Mouse (Mus musculus) hindlimb bud, embryonic 11.5 days (tissue): ENCODE data around the gene Fbxw5.
"Not testable (repeated sequence)": the region's sequence is repeated elsewhere in the genome, so short reads cannot be mapped to it uniquely, and the experiment has no call there.

Experiments used
- DNase-seq: peaks from one replicate; pipeline ENCODE4 v3.0.0-alpha.2; 2012; ENCODE audit warnings: low read depth, low spot score; ENCODE audit errors: extremely low spot score

Fbxw5 gene

DNA sequence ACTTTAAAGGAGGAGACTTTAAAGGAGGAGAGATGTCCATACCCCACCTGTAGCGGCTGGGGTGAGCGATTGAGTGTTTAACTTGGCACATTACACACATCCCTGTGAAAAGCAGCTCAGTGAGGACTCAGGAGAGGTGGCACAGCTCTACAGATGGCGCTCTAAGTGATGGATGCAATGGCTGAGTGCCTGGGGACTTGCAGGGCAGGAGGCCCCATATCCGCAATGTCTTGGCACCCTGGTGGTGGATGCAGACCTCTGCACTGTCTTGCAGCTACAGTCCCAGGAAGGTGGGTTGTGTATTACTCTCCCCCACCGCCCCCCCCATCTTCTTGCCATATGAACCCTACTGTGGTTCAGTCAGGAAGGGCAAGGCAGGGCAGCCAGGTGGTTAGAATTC is 6.4 kb downstream of the Fbxw5 start:
- no peak for DNase-seq

DNA sequence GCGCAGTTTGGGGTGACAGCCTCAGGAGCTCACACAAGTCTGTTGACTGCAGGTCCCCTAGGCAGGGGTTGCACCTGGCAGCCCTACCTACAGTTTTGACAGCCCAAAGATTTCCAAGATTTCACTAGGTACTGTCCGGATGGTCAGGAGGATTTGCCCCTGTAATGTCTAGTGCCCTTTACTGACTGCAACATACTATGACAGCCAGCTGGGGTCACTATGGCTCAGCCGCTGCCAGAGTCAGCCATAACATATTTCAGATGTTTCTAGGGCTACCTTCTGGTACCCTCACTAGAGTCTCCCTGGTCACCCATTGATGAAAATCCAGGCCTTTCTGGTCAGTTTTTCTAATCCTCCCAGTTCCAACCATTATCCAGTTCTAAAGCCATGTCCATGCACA is 9.4 kb downstream of the Fbxw5 start:
- no peak for DNase-seq

DNA sequence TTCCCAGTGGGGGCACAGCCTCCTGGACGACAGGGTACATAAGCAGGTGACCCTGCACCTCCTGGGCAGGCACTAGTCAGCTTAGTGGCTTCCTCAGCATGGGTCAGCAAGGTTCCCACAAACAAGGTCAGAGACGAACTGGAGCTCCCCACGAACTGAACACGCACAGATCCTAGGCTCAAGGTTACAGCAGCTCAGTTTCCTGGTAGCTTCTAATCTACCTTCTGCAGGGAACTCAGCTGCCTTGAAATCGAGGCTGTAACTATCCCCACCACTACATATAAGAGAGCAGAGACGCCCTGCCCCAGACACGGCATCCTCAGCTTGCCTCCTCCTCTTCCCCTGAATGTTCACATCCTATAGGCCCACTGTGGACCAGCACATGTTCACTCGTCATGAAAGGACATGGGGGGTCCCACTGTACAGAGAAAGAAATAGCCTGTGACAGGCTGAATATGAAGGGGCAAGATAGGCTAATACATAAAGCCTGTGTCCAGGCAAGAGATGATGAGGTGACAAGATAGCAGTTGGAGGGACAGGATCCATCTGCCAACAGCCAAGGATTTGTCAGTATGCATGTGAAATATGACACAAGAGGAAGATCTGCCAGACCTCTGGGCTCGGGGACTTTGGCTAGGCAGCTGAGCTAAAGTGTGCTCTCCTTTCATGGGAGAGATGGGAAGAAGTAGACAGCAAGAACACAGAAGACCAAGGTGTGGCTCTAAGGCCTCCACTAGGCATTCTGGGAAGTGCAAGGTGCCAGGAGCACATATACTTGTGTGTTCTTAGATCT is 26.2 kb downstream of the Fbxw5 start:
- no peak for DNase-seq

DNA sequence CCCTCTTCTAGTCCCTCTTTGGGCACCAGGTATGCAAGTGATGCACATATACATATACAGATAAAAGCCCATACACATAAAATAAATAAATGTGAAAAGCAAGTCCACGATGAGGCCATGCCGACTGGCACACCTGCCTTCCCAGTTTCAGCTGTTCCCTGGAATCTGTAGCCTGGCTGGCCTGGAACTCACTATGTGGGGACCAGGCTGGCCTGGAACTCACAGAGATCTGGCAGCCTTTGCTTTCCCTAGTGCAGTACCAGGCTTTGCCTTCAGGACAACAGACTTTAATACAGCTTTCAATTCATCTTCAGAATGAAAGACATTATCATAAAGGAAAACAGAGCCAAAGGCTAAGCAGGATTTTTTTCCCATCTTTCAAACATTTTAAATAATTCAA is 33.2 kb downstream of the Fbxw5 start:
- DNase-seq, result no peak

DNA sequence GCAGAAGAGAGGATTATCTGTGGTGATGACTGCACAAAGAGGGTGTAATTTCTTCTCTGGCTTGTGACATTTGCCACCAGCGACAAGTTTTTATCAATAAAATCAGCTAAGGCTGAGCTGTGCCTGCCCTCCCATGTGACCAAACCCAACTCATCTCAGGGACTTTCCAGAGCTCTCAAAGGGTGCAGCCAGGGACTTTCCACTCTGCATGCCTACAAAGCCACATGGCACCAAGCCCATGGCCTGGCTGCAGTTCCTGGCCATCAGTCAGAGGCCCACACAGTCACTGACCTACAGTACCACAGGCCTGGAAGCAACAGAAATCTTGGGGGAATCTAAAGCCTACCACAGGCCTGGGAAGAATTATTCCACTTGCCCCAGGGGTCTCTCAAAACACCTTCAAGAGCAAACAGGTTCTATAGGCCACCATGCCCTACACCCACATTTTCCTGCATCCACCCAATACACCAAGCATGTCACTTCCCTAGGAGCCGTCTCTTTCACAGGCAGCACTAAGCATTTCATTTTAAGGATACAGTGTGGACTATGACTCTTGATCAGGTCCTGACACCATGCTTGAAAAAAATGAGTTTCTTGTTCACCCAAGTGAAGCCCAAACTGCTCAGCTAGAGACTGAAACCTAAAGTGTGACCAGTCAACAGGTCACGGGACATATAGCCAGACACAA is 33.8 kb downstream of the Fbxw5 start:
- no peak for DNase-seq

DNA sequence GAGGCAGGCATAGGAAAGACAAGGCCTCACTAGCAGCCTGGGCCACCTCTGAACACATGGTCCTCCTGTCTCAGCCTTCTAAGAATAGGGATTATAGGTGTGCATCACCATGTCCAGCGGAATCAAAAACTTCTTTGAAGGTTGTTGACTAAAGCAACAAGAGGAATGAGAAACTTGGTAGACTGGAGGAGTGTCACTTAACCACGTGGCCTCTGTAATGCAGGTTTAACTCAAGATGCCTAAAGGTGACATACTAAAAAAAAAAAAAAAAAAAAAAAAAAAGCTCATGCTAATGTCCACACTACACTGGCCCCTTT is 34.3 kb downstream of the Fbxw5 start:
- no peak for DNase-seq

DNA sequence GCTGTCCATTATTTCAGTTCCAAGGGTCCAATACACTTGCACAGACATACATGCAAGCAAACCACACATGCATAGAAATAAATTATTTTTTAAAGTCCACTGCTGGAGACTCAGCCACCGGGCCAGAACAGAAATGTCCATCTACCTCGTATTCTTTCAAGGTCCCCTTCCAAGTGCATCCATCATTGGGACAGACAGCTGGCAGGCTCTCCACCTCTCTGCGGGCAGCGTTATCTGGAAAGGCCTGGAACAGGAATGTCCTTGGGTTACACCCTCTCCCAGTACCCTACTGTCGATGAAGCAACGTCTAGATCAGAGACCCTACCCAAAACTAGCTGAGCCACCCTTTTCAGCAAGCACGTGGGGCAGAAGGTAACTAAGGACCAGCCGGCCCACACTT is 36.0 kb downstream of the Fbxw5 start:
- no peak for DNase-seq

DNA sequence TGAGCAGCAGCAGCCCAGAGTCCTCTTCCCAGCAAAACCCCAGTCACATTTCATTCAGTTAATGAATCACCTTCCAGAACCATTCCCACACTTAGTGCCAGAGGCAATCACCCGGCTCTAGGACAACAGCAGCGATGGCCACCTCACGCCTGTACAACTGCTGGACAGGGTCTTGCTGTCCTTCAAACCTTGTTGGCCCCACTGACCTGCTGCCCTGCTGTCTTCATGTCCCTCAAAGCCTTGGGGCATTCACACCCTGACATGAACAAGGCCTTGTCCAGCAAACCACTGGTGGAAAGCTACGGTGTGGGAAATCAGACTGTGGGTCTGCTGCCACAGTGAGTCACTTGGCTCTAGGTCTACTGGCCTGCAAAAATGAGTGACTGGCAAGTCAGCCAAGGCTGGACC is 40.0 kb downstream of the Fbxw5 start:
- DNase-seq, result no peak

DNA sequence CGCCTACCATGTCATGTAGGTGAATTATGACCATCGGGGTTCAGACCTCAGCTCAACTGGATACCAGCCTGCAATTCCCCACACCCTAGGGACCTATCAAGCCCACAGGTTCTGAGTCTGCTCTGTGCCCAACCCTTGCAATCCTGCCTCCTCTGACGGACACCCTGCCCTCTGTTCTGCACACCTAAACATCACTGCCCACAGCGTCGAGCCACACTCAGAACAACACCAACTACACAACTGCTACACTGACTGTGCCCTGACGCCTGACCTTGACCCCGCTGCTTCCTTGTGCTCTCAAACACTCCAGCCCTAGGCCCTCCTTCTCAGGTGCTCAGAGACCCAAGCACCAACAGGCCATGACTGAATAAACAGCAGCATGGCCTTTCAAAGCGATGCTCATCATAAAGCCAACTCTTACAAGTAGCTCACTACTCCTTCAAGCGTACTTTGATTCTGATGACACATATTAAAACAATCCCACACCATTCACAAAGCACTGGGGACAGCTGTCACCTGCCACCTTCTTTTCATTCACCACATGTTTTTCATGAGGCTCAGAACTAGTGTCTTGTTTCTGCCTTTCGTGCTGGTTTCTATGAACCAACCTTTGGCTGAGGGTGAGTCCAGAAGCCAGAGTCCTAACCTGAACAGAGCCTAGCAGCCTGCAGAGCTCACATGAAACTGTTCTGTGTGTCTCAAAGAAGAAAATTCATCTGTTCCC is 41.3 kb downstream of the Fbxw5 start:
- DNase-seq, result no peak

DNA sequence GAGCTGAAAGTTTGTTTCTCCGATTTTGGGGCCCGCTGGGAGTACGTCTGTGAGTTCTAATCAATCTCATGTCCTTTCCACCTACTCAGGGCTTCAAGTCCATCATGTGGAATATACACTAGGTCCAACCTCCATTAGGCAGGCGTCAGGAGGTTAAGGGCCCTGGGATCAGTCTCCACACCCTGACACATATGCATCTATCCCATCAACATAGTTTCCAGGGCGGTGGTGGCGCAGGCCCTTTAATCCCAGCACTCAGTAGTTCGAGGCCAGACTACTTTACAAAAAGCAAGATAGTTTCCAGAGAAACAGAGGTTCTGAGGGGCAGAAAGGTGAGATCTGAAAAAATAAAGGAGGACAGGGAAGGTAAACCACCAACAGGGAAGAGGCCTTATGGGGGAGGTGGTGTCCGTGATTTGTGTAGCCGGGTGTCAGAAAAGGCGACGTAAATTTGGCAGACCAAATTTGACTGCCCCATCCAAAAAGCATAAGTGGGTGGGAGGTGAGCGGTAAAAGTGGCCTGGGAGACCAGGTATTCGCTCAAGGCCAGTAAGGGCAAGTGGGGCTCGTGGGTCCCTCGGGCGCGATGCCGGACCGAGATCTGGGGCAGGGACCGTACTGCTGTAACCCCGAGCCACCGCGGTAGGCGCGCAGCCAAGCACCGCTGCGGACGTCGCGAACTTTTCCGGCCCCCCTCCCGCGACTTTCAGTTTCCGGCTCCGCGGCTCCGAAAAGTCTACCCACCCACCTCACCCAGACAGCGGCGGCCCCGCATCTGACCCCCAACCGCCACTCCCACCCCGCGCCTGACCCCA is 45.7 kb downstream of the Fbxw5 start:
- DNase-seq, result no peak

DNA sequence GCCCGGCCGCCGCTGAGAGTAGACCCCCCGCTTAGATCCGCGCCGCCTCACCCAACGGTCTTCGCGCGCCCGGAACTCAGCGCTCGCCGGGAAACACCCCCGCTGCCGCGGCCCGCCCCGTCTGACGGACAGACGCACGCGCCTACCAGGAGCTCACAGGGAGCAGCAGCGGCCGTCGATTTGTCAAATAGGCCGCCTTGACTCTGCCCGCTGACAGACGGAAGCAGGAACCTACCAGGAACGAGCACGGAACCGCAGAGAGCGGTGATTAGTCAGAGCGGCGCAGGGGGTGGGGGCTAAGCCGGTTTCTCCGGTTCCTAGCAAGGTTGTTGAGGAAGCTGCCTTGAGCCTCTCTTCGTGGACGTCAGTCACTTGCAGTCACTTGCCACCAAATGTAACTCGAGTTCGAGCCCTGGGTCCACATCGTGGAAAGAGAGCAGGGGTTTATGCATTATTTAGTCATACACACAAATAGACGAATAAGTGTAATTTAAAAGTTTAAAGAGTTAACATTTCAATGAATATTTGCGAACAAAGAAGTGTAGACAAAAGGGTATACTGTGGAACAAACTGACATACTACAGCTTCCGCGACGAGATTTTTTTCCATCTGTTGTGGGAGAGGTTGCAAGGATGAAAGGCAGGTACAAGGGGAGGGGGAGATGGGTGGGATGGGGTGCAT is 46.4 kb downstream of the Fbxw5 start, which contains the start of gene Traf2:
Gene Traf2, minus strand, starts transcription at position 130 of the 681 bp plus-strand sequence.
- DNase-seq, result peak; percentile 96

DNA sequence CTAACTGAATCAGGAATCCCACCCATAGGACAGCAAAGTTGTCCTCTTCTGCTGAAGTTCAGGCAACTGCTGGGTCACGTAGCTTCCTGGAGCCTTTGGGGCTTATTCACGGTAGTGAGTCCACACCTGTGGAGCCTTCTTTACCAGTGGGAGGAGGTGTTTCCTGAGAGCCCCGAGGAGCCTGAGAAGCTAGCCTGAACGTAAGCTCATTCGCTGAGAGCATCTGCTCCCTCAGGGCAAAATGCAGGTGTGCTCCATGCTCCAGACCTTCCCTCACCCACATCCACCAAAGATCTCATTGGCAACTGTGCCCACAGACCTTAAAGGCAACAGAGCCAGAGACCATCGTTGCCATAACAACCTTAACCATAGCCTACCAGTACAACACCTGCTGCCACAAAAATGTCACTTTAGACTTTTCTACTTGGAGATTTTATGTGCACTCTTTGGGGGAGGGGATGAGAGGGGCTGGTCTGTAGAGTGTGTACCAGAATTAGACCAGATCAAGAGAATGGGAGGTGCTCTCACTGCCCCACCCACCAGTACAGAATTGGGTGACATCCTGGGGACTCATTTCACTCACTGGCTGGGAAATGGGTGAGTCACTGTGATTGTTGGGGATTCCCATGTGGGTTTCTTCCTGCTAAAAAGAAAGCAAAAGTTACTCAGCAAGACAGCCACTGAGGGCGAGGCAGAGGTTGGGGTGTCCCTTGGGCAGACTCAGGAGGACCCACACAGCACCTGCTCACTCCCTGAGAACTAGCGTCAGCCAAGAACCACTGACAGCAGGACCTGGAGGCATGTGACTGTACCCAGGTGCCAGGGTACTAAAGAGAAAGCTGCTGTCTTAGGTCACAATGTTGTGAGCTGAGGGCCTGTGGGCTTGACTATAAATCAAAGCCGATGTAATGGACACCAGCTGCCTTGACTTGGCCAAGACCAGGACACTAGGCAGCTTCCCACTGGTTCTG is 48.8 kb downstream of the Fbxw5 start:
- DNase-seq, result no peak

DNA sequence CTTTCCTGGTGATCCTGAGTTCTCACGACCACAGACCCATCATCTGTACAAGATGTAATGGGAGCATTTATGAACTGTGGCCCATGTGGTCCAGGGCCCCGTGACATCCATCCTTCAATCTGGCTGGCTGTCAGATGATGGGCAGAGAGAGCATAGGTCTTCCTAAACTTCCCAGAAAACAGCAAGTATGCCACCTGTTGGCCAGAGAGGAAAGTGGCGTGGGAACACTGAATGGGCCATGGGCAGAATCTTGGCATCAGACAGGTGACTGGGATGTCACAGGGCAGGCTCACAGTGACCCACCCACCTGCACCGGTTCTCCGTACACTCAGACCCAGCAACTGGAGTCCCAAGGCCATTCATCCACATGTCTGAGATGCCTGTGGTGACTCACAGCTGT is 50.6 kb downstream of the Fbxw5 start:
- no peak for DNase-seq

DNA sequence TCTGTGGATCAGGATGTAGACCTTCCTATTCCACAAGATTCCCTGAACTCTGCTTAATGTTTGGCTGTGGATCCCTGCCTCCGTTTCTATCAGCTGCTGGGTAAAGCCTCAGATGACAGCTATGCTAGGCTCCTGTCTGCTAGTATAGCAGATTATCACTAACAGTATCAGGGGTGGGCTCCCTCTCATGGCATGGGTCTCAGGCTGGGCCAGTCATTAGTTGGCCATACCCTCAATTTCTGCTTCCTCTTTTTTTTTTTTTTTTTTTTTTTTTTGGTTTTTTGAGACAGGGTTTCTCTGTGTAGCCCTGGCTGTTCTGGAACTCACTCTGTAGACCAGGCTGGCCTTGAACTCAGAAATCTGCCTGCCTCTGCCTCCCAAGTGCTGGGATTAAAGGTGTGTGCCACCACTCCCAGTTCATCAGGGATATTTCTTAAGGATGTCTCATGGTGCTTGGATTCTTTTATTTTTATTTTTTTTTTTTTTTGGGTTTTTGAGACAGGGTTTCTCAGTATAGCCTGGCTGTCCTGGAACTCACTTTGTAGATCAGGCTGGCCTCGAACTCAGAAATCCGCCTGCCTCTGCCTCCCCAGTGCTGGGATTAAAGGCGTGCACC is 52.7 kb downstream of the Fbxw5 start:
- not testable (repeated sequence) for DNase-seq
